Mouse (Mus musculus): ENCODE results near the gene Tnfaip3. TPM values are rescaled to one million over a fixed set of nuclear protein-coding genes. Genes with fewer than 3 reads are reported as not detected.

Gene Tnfaip3
- 1 to 10 TPM; 4.6 to 6.4 TPM for total RNA-seq (2021)
- long read RNA-seq, experiment 1, full-length matches to known transcripts: 5 of 5 reads
- long read RNA-seq, experiment 1, partial matches to known transcripts: 0 of 5 reads
- long read RNA-seq, experiment 1, other reads (novel, unspliced or antisense): 0 of 5 reads
- long read RNA-seq, experiment 2, full-length matches to known transcripts: 1 of 1 reads
- long read RNA-seq, experiment 2, partial matches to known transcripts: 0 of 1 reads
- long read RNA-seq, experiment 2, other reads (novel, unspliced or antisense): 0 of 1 reads

- DNase-seq (ENCODE audit: low spot score in 2 of 2): peak; percentile 95 to 96
Observed at GRCm38 (mm10) chr10:19015257-19015862, at the start of gene Tnfaip3. Gene Tnfaip3 (minus strand): TSS chr10:19015657.

- no peak for DNase-seq (ENCODE audit: low spot score in 2 of 2)
Observed at GRCm38 (mm10) chr10:19064651-19065601, 49.5 kb upstream of the Tnfaip3 start.

GRCm38 (mm10) chr10:19063670-19064069, 48.2 kb upstream of the Tnfaip3 start:
- no peak for DNase-seq (ENCODE audit: low spot score in 2 of 2)

- no peak for DNase-seq (ENCODE audit: low spot score in 2 of 2)
Observed at GRCm38 (mm10) chr10:19063208-19063607, 47.8 kb upstream of the Tnfaip3 start.

GRCm38 (mm10) chr10:19062098-19062905, 46.8 kb upstream of the Tnfaip3 start:
- peak in 1 of 2 experiments; percentile 5 for DNase-seq (ENCODE audit: low spot score in 2 of 2)

- DNase-seq (ENCODE audit: low spot score in 2 of 2): no peak
Observed at GRCm38 (mm10) chr10:19061201-19061600, 45.7 kb upstream of the Tnfaip3 start.

- no peak for DNase-seq (ENCODE audit: low spot score in 2 of 2)
Observed at GRCm38 (mm10) chr10:19053524-19053923, 38.1 kb upstream of the Tnfaip3 start.

GRCm38 (mm10) chr10:19045986-19046385, 30.5 kb upstream of the Tnfaip3 start:
- no peak for DNase-seq (ENCODE audit: low spot score in 2 of 2)

GRCm38 (mm10) chr10:19044765-19045516, 29.5 kb upstream of the Tnfaip3 start:
- no peak for DNase-seq (ENCODE audit: low spot score in 2 of 2)

GRCm38 (mm10) chr10:19043529-19044262, 28.2 kb upstream of the Tnfaip3 start:
- no peak for DNase-seq (ENCODE audit: low spot score in 2 of 2)

- DNase-seq (ENCODE audit: low spot score in 2 of 2): no peak
Observed at GRCm38 (mm10) chr10:19040147-19040546, 24.7 kb upstream of the Tnfaip3 start.

- no peak for DNase-seq (ENCODE audit: low spot score in 2 of 2)
Observed at GRCm38 (mm10) chr10:19034764-19035163, 19.3 kb upstream of the Tnfaip3 start.

GRCm38 (mm10) chr10:19033696-19034095, 18.2 kb upstream of the Tnfaip3 start:
- DNase-seq (ENCODE audit: low spot score in 2 of 2): no peak

GRCm38 (mm10) chr10:19031875-19032274, 16.4 kb upstream of the Tnfaip3 start:
- no peak for DNase-seq (ENCODE audit: low spot score in 2 of 2)

- no peak for DNase-seq (ENCODE audit: low spot score in 2 of 2)
Observed at GRCm38 (mm10) chr10:19030628-19031027, 15.2 kb upstream of the Tnfaip3 start.

GRCm38 (mm10) chr10:19026710-19027109, 11.3 kb upstream of the Tnfaip3 start:
- DNase-seq (ENCODE audit: low spot score in 2 of 2): no peak

GRCm38 (mm10) chr10:19024353-19024752, 8.9 kb upstream of the Tnfaip3 start:
- DNase-seq (ENCODE audit: low spot score in 2 of 2): no peak

- DNase-seq (ENCODE audit: low spot score in 2 of 2): no peak
Observed at GRCm38 (mm10) chr10:19023622-19024326, 8.3 kb upstream of the Tnfaip3 start.

- no peak for DNase-seq (ENCODE audit: low spot score in 2 of 2)
Observed at GRCm38 (mm10) chr10:19022272-19022671, 6.8 kb upstream of the Tnfaip3 start.
